Mouse (Mus musculus): ENCODE measurements at regions not wholly inside any gene's neighbourhood (a gene's known extent, or its start where the extent isn't known, plus 50 kb on each side); places are given as distances from the start of the nearest gene placed in this dataset.

- no peak for DNase-seq (ENCODE audit: low read depth, low spot score)
Measured at GRCm38 (mm10) chr13:38281712-38282111, 63.2 kb upstream of the Bmp6 start.

- DNase-seq (ENCODE audit: low read depth, low spot score): no peak
Measured at GRCm38 (mm10) chr13:38287960-38288359, 56.9 kb upstream of the Bmp6 start.

- no peak for DNase-seq (ENCODE audit: low read depth, low spot score)
Measured at GRCm38 (mm10) chr13:38288572-38289440, 56.1 kb upstream of the Bmp6 start.

- peak; percentile 43 for DNase-seq (ENCODE audit: low read depth, low spot score)
Measured at GRCm38 (mm10) chr13:38290287-38290941, 54.5 kb upstream of the Bmp6 start.

GRCm38 (mm10) chr13:38291487-38291886 lies 53.4 kb upstream of the Bmp6 start:
- DNase-seq (ENCODE audit: low read depth, low spot score): no peak
